ENCODE assay signal across 17 mouse cellular contexts in the genomic region with DNA sequence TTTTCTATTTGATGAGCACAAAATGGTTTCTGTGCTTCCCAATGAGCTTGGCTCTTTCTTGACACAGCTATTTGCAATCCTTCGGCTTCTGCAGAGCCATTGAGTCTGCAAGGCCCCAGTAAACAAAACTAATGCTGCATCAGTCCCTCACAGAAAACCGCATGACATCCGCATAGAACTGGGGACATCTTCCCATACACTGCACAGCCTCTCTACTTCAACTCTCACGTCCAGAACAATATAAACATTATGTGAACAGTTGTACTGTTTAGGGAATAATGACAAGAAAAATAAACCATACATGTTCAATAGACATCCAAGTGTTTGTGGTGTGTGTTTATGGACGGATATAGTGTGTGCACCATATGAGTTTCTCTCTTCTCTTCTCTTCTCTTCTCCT.
"Had no signal": no experiment of that assay in that cellular context is flagged by ENCODE, and none has a peak within 500 bp of the region (broad histone marks: within the 10 kb centered on the region; RNA-seq: fewer than 3 reads in every experiment).

No protein-coding gene starts in this region.

- H3K4me3 ChIP-seq: liver, embryonic 13.5 days; liver, embryonic 15.5 days; midbrain, embryonic 12.5 days; midbrain, embryonic 15.5 days; neural tube, embryonic 12.5 days; stomach, embryonic 15.5 days had no signal

- H3K4me1 ChIP-seq: liver, embryonic 13.5 days; liver, embryonic 15.5 days; neural tube, embryonic 12.5 days; stomach, embryonic 15.5 days had no signal

- H3K9ac ChIP-seq: liver, embryonic 13.5 days; liver, embryonic 15.5 days; liver, postnatal 0 days; midbrain, embryonic 12.5 days; midbrain, embryonic 15.5 days; neural tube, embryonic 12.5 days; stomach, embryonic 15.5 days had no signal

- H3K36me3 ChIP-seq: midbrain, embryonic 12.5 days; neural tube, embryonic 12.5 days; stomach, embryonic 15.5 days had no signal

- H3K9me3 ChIP-seq: liver, embryonic 13.5 days; liver, embryonic 15.5 days; midbrain, embryonic 12.5 days; midbrain, embryonic 15.5 days; neural tube, embryonic 12.5 days; stomach, embryonic 15.5 days had no signal

- H3K4me2 ChIP-seq: liver, embryonic 11.5 days; liver, embryonic 13.5 days; liver, embryonic 15.5 days; midbrain, embryonic 12.5 days; midbrain, embryonic 15.5 days; neural tube, embryonic 12.5 days; stomach, embryonic 15.5 days had no signal

- H3K27ac ChIP-seq: liver, embryonic 13.5 days; liver, embryonic 15.5 days; macrophage; midbrain, embryonic 12.5 days; midbrain, embryonic 15.5 days; neural tube, embryonic 12.5 days; stomach, embryonic 15.5 days; stomach, postnatal 0 days had no signal

- ATAC-seq: liver, postnatal 0 days; midbrain, embryonic 15.5 days had no signal

- H3K27me3 ChIP-seq: liver, embryonic 13.5 days; liver, embryonic 15.5 days; megakaryocyte, embryonic 14.5 days; midbrain, embryonic 12.5 days; midbrain, embryonic 15.5 days; neural tube, embryonic 12.5 days; stomach, embryonic 15.5 days had no signal

- DNase-seq: liver; liver, embryonic 13.5 days; liver, postnatal 0 days; lung, postnatal 10 days; right cerebral cortex, postnatal 14 days; thymus, adult 2 months; thymus, postnatal 25 days; thymus, postnatal 4 days had no signal
